Mouse (Mus musculus) stomach, embryonic 16.5 days (tissue): ENCODE measurements around the gene Cyp26c1. TPM values are rescaled to one million over a fixed set of nuclear protein-coding genes. Genes with fewer than 3 reads are reported as not detected.

Experiments used
- ATAC-seq: fragments of 200-750 bp; cut with Nextera tagmentation; 2 replicates; pipeline ENCODE4 v1.8.0; 2017; ENCODE audit warnings: moderate number of reproducible peaks, moderate TSS enrichment; ENCODE audit not compliant: insufficient read depth, low FRiP score
- H3K27ac ChIP-seq: fragments of 300-500 bp; sonication (generic); 2 replicates; pipeline ENCODE4 v1.5.1; 2014; ENCODE audit warnings: low read length
- H3K27me3 ChIP-seq: fragments of 300-500 bp; sonication (generic); 2 replicates; pipeline ENCODE4 v1.6.1; 2014; ENCODE audit warnings: low read length, control low read depth, mixed read lengths; ENCODE audit not compliant: control insufficient read depth, insufficient read depth
- H3K36me3 ChIP-seq: fragments of 300-500 bp; sonication (generic); 2 replicates; pipeline ENCODE4 v1.6.1; 2014; ENCODE audit warnings: low read length; ENCODE audit not compliant: control insufficient read depth, insufficient read depth
- H3K4me1 ChIP-seq: fragments of 300-500 bp; sonication (generic); 2 replicates; pipeline ENCODE4 v1.6.1; 2014; ENCODE audit warnings: low read length, control low read depth, mixed read lengths; ENCODE audit not compliant: control insufficient read depth, insufficient read depth
- H3K4me2 ChIP-seq: fragments of 300-500 bp; sonication (generic); 2 replicates; pipeline ENCODE4 v1.6.1; 2014; ENCODE audit warnings: low read depth, low read length, mixed read lengths
- H3K4me3 ChIP-seq: fragments of 300-500 bp; sonication (generic); replicated peaks from 2 replicates; pipeline ENCODE4 v1.5.1; 2014; ENCODE audit warnings: mild to moderate bottlenecking, low read length
- H3K9ac ChIP-seq: fragments of 300-500 bp; sonication (generic); 2 replicates; pipeline ENCODE4 v1.6.1; 2014; ENCODE audit warnings: low read length
- H3K9me3 ChIP-seq: fragments of 300-500 bp; sonication (generic); replicated peaks from 2 replicates; pipeline ENCODE4 v1.6.1; 2016; ENCODE audit warnings: low read length, control low read depth; ENCODE audit not compliant: control insufficient read depth
- WGBS: fragments of 180-500 bp; shearing (Covaris S2); extraction: QIAGEN DNeasy Blood & Tissue Kit; methylation state at CpG from one replicate; pipeline ENCODE4 v1.1.7; 2014; 5-methylcytosine and 5-hydroxymethylcytosine counted together
- polyA plus RNA-seq: library from polyadenylated mRNA; unstranded; fragments of >200 nt; fragmentation: Nextera tagmentation; extraction: Ambion mirVana; gene quantifications from 2 replicates; pipeline ENCODE4 v1.2.1, GENCODE M21; 2015

The Cyp26c1 gene
- polyA plus RNA-seq, 1 experiment from 2014 or later = not detected

DNA sequence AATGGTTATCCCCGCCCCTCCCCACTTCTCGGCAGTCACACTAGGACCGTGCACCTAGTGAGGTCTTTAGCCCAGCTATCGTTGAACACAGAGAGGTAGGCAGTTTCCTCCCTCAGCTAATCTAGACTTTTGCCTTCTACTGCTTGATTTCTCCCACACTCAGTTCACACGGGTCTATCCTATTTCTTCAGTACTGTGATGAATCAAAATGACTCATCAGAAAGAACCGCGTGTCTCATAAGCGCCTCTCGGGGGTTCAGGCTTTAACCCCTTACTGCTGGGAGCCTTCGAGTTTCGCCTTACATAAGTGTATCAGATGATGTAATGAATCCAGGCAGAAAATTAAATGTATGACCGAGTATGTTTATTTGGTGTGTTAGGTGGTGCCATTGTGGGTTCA lies 12.0 kb upstream of the Cyp26c1 start:
- ATAC-seq = no peak
- Histone ChIP-seq H3K36me3 (no peaks in the 10 kb centered on the region), H3K4me2 (no peak overlapping the region), H3K27me3 (no peaks in the 10 kb centered on the region), H3K4me3 (no peak overlapping the region), H3K9me3 (no peaks in the 10 kb centered on the region), H3K27ac (no peak overlapping the region), H3K9ac (no peak overlapping the region), H3K4me1 (no peaks in the 10 kb centered on the region)
- 41% methylated on average over 12 of the region's 12 CpGs for WGBS

DNA sequence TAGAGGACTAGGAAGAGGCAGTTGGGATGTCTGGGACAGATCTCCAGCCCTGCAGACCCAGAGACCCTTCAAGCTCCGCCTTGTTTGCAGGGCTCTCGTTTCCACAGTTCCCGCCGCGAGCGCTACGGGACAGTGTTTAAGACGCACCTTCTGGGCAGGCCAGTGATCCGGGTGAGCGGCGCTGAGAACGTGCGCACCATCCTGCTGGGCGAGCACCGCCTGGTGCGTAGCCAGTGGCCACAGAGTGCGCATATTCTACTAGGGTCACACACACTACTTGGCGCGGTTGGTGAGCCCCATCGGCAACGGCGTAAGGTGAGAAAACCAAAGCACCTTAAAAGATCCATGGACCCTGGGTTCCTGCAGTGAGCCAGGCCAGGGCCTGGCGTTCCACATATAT lies 966 bp downstream of the Cyp26c1 start:
- Histone ChIP-seq H3K27me3 (peaks cover 77% of the 10 kb centered on the region), H3K36me3 (no peaks in the 10 kb centered on the region), H3K27ac (no peak overlapping the region), H3K4me1 (no peaks in the 10 kb centered on the region), H3K9ac (no peak overlapping the region), H3K4me2 (0 out of 2 replicates have a peak overlapping the region, but pooled peaks have one; percentile 21), H3K9me3 (no peaks in the 10 kb centered on the region), H3K4me3 (no peak overlapping the region)
- WGBS = 14% methylated on average over 23 of the region's 23 CpGs
- no peak for ATAC-seq

DNA sequence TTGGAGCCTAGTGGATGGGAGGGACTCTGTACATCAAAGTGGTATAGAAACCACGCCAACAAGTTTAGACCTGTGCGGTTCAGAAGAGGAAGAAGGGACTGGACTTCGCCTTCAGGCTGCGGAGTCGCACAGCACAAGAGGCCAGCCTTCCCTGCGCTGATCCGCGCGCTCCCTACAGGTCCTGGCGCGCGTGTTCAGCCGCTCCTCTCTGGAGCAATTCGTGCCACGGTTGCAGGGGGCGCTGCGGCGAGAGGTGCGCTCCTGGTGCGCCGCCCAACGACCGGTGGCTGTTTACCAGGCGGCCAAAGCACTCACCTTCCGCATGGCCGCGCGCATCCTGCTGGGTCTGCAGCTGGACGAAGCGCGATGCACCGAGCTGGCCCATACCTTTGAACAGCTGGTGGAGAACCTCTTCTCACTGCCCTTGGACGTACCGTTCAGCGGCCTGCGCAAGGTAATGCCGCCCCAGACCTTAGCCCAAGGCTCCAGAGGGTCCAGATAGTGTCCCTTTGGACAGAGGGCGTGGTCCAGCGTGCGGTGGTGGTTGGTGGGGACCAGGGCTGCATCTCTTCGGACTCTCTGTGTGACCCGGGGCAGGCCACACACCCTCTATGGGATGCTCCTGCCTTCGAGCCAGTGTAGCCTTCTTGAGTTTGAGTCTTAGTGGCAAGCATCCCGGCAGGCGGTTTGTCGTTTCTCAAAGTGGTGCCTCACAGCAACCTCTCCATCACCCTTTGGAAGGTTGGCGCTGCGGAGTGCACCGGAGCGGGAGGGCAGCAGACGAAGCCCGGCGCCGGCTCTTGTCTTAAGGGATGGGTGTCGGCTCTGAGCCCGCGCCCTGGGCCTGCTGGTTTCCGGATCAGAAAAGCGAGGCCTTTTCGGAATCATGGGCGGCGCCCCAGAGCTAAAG lies 1.8 kb downstream of the Cyp26c1 start:
- Histone ChIP-seq H3K4me2 (peak overlapping the region; percentile 21; the same call in 1 of the 2 replicates), H3K27me3 (peaks cover 85% of the 10 kb centered on the region), H3K9me3 (no peaks in the 10 kb centered on the region), H3K9ac (no peak overlapping the region), H3K4me3 (no peak overlapping the region), H3K27ac (no peak overlapping the region), H3K4me1 (no peaks in the 10 kb centered on the region), H3K36me3 (no peaks in the 10 kb centered on the region)
- 10% methylated on average over 62 of the region's 62 CpGs for WGBS
- ATAC-seq = 0 out of 2 replicates have a peak, but pooled peaks have one; percentile 25

DNA sequence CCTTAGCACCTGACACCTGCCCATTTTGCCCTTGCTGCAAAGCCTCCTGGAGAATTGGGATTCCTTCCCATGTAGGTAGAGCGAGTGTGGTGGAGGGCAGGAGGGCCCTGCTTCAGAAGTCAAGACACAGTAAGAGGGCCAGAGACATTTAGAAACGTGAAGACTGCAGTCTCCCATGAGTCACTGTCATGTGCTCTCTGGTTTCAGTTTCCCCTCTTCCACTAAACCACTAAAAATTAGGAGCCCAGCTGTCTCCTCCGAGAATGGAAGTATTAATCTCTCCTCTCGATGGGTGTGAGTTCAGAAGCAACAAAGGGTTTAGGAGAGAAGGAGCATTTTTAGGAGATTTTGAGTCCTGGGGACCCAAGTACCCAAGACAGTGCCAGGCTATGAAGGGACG lies 4.1 kb downstream of the Cyp26c1 start:
- Histone ChIP-seq H3K4me3 (no peak overlapping the region), H3K27me3 (peaks cover 100% of the 10 kb centered on the region)
- WGBS = 43% methylated on average over 5 of the region's 5 CpGs

DNA sequence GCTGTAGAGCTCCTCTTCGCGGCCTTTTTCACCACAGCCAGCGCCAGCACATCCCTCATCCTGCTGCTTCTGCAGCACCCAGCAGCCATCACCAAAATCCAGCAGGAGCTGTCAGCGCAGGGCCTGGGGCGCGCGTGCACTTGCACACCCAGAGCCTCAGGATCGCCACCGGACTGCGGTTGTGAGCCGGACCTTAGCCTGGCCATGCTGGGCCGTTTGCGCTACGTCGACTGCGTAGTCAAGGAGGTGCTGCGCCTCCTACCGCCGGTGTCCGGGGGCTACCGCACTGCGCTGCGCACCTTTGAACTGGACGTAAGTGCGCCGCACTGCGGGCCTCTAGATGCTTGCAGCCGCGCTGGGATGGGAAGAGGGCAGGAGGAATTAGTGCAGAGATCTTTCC lies 5.3 kb downstream of the Cyp26c1 start:
- H3K9ac ChIP-seq = no peak overlapping the region
- 0 out of 2 replicates have a peak, but pooled peaks have one; percentile 18 for ATAC-seq
- no peak overlapping the region for H3K4me2 ChIP-seq
- no peaks in the 10 kb centered on the region for H3K36me3 ChIP-seq
- H3K4me1 ChIP-seq = peaks cover 6% of the 10 kb centered on the region; the same call in 1 of the 2 replicates
- H3K9me3 ChIP-seq = no peaks in the 10 kb centered on the region
- no peak overlapping the region for H3K27ac ChIP-seq
- H3K4me3 ChIP-seq = no peak overlapping the region
- H3K27me3 ChIP-seq = peaks cover 100% of the 10 kb centered on the region
- 5% methylated on average over 29 of the region's 29 CpGs for WGBS

More for the DNA sequence above, 4.1 kb downstream of the Cyp26c1 start:
- ATAC-seq = no peak
- no peak overlapping the region for H3K4me2 ChIP-seq
- peaks cover 6% of the 10 kb centered on the region; the same call in 1 of the 2 replicates for H3K4me1 ChIP-seq
- no peaks in the 10 kb centered on the region for H3K36me3 ChIP-seq
- H3K9me3 ChIP-seq = no peaks in the 10 kb centered on the region
- H3K9ac ChIP-seq = no peak overlapping the region
- no peak overlapping the region for H3K27ac ChIP-seq

DNA sequence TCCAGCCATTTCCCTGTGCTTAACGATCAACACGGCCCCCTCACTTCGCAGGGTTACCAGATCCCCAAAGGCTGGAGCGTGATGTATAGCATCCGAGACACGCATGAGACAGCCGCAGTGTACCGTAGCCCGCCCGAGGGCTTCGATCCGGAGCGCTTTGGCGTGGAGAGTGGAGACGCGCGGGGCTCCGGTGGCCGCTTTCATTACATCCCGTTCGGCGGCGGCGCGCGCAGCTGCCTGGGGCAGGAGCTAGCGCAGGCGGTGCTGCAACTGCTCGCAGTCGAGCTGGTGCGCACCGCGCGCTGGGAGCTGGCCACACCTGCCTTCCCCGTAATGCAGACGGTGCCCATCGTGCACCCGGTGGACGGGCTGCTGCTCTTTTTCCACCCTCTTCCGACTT lies 7.5 kb downstream of the Cyp26c1 start:
- Histone ChIP-seq H3K4me3 (peak overlapping the region; percentile 47), H3K27me3 (peaks cover 100% of the 10 kb centered on the region), H3K9ac (no peak overlapping the region), H3K9me3 (no peaks in the 10 kb centered on the region), H3K4me1 (peaks cover 15% of the 10 kb centered on the region), H3K4me2 (peak overlapping the region; percentile 66), H3K27ac (no peak overlapping the region), H3K36me3 (no peaks in the 10 kb centered on the region)
- no peak for ATAC-seq
- WGBS = 2% methylated on average over 40 of the region's 40 CpGs

DNA sequence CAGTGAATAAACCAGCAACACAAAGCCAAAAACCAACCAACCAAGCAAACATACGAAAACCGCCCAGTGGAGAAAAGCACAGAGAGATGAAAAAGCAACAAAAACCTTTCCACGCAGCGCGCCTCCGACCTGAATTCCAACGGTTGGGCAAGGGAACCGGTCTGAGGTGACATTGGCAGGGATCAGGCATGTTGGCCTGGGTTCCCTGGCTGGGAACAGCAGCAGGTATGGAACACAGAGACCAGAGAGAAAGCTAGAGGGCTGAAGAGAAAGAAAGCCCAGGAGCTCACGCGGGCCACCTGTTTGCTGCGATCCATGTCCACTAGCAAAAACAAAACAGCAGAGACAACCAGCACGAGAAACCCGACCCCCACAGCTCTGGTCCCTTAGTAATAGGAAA lies 9.8 kb downstream of the Cyp26c1 start:
- H3K4me1 ChIP-seq = peaks cover 15% of the 10 kb centered on the region
- WGBS = 45% methylated on average over 13 of the region's 13 CpGs

DNA sequence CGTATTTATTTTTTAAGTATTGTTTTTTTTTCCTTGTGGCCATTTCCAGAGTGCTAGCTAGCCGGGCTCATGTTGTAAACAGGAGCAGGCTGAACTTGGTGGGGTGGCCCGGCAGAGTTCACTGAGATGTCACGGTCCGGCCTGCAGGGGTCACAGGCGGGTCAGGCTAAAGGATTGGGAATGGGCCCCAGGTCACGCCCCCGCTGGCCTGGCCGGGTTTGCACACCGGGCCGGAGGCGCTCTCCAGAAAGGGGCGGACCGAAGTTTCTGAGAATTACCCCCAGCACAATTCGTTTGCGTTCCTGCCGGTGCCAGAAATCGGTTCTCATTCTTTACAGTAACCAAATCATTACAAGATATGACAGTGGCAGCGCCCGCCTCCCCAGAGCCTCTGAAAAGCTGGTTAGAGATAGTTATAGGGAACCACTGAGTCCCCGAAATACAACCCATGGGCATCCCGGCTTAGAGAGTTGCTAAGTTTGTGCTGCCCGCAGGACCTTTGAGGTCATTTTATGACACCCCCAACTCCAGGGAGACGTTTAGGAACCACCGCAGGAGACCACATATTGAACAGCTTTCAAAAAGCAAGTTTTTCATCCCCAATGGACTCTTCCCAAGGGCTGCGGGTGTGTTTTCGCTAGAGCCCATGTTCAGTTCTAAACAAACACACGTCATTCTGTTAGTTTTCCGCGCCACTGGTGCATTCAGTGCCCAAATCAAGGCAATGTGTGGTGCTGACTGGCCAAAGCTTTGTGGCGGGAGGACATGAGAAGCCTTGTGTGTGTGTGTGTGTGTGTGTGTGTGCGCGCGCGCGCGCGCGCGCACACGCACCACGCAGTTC lies 10.6 kb downstream of the Cyp26c1 start:
- Histone ChIP-seq H3K4me2 (peak overlapping the region; percentile 20; the same call in 1 of the 2 replicates), H3K9ac (no peak overlapping the region), H3K4me3 (peak overlapping the region; percentile 20), H3K4me1 (peaks cover 15% of the 10 kb centered on the region), H3K36me3 (no peaks in the 10 kb centered on the region), H3K27ac (no peak overlapping the region), H3K9me3 (no peaks in the 10 kb centered on the region), H3K27me3 (peaks cover 100% of the 10 kb centered on the region)
- no peak for ATAC-seq
- 4% methylated on average over 42 of the region's 42 CpGs for WGBS

More for the DNA sequence above, 9.8 kb downstream of the Cyp26c1 start:
- no peaks in the 10 kb centered on the region for H3K9me3 ChIP-seq
- peaks cover 100% of the 10 kb centered on the region for H3K27me3 ChIP-seq
- no peak for ATAC-seq
- H3K4me2 ChIP-seq = no peak overlapping the region
- H3K36me3 ChIP-seq = no peaks in the 10 kb centered on the region
- H3K27ac ChIP-seq = no peak overlapping the region
- H3K4me3 ChIP-seq = no peak overlapping the region
- H3K9ac ChIP-seq = no peak overlapping the region
